Mouse (Mus musculus) hindbrain, embryonic 11.5 days (tissue): ENCODE measurements around the gene Krtap24-1. TPM values are rescaled to one million over a fixed set of nuclear protein-coding genes. Genes with fewer than 3 reads are reported as not detected.

Experiments
- ATAC-seq: fragments of 200-750 bp; cut with Nextera tagmentation; 2 replicates; pipeline ENCODE4 v1.8.0; 2017; ENCODE audit warnings: mild to moderate bottlenecking, moderate TSS enrichment, moderate library complexity; ENCODE audit not compliant: low FRiP score
- DNase-seq: peaks from one replicate; pipeline ENCODE4 v3.0.0-alpha.2; 2015; ENCODE audit warnings: low spot score
- H3K27ac ChIP-seq: fragments of 300-500 bp; sonication (generic); 2 replicates; pipeline ENCODE4 v1.5.1; 2014; ENCODE audit warnings: mild to moderate bottlenecking, low read depth, low read length
- H3K27me3 ChIP-seq: fragments of 300-500 bp; sonication (generic); 2 replicates; pipeline ENCODE4 v1.6.1; 2014; ENCODE audit warnings: mild to moderate bottlenecking, low read length, moderate library complexity, mixed read lengths; ENCODE audit not compliant: control insufficient read depth, insufficient read depth
- H3K36me3 ChIP-seq: fragments of 300-500 bp; sonication (generic); 2 replicates; pipeline ENCODE4 v1.6.1; 2014; ENCODE audit warnings: mild to moderate bottlenecking, low read length, moderate library complexity, mixed read lengths; ENCODE audit not compliant: control insufficient read depth, insufficient read depth
- H3K4me1 ChIP-seq: fragments of 300-500 bp; sonication (generic); replicated peaks from 2 replicates; pipeline ENCODE4 v1.6.1; 2014; ENCODE audit warnings: low read length, mixed read lengths; ENCODE audit not compliant: control insufficient read depth, insufficient read depth
- H3K4me2 ChIP-seq: fragments of 300-500 bp; sonication (generic); replicated peaks from 2 replicates; pipeline ENCODE4 v1.6.1; 2014; ENCODE audit warnings: mild to moderate bottlenecking, low read depth, low read length
- H3K4me3 ChIP-seq: fragments of 300-500 bp; sonication (generic); 2 replicates; pipeline ENCODE4 v1.5.1; 2014; ENCODE audit warnings: low read depth, low read length
- H3K9ac ChIP-seq: fragments of 300-500 bp; sonication (generic); 2 replicates; pipeline ENCODE4 v1.6.1; 2014; ENCODE audit warnings: low read depth, low read length
- H3K9me3 ChIP-seq: fragments of 300-500 bp; sonication (generic); 2 replicates; pipeline ENCODE4 v1.6.1; 2016; ENCODE audit warnings: low read length; ENCODE audit not compliant: control insufficient read depth
- WGBS: fragments of 180-500 bp; shearing (Covaris S2); extraction: QIAGEN DNeasy Blood & Tissue Kit; methylation state at CpG from one replicate; pipeline ENCODE4 v1.1.7; 2014; 5-methylcytosine and 5-hydroxymethylcytosine counted together
- polyA plus RNA-seq: library from polyadenylated mRNA; unstranded; fragments of >200 nt; fragmentation: Nextera tagmentation; extraction: Ambion mirVana; gene quantifications from 2 replicates; pipeline ENCODE4 v1.2.1, GENCODE M21; 2014

The Krtap24-1 gene
- polyA plus RNA-seq, 1 experiment from 2014 or later, result not detected

- Histone ChIP-seq H3K9ac (no peak within 1 kb of the TSS), H3K27ac (no peak within 1 kb of the TSS), H3K27me3 (no peaks in the 10 kb centered on the region), H3K9me3 (no peaks in the 10 kb centered on the region), H3K4me3 (no peak within 1 kb of the TSS), H3K4me1 (no peaks in the 10 kb centered on the region), H3K4me2 (no peak within 1 kb of the TSS), H3K36me3 (no peaks in the 10 kb centered on the region)
- 97% methylated on average over 4 of the region's 4 CpGs for WGBS
- DNase-seq (no peak), ATAC-seq (no peak)
Observed at GRCm38 (mm10) chr16:88627566-88627965, 15.5 kb upstream of the Krtap24-1 start, which contains the start of gene 2310079G19Rik. Gene 2310079G19Rik (minus strand): TSS chr16:88627666.

DNA sequence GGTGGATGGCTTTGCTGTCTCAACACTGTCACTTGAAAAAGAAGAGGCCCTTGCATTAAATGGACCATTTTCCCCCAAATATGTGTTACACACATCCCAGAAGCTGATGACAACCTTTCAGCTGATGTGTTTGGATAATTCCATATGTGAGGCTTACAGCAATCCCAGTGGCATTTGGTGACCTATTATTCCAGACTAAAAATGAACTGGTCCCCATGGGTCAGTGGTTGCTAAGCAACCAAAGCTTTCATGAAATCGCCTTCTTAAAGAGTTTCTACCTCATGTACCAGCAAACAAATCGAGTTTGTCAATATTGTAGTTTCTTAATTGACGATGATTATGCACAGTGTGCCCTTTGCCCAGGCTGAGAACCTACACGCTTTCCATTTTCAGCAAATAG is 633 bp upstream of the Krtap24-1 start:
- no peaks in the 10 kb centered on the region for H3K27me3 ChIP-seq
- H3K9ac ChIP-seq, result no peak overlapping the region
- no peak overlapping the region for H3K27ac ChIP-seq
- H3K9me3 ChIP-seq, result no peaks in the 10 kb centered on the region
- no peaks in the 10 kb centered on the region for H3K4me1 ChIP-seq
- 69% methylated on average over 4 of the region's 4 CpGs for WGBS
- DNase-seq (peak; percentile 29), ATAC-seq (peak; percentile 33; the same call in 1 of the 2 replicates)
- H3K4me2 ChIP-seq, result no peak overlapping the region
- H3K36me3 ChIP-seq, result no peaks in the 10 kb centered on the region
- H3K4me3 ChIP-seq, result no peak overlapping the region

GRCm38 (mm10) chr16:88604570-88604969 is 7.5 kb downstream of the Krtap24-1 start:
- no peaks in the 10 kb centered on the region for H3K4me1 ChIP-seq
- H3K9ac ChIP-seq, result no peak overlapping the region
- WGBS, result 93% methylated on average over 6 of the region's 6 CpGs
- ATAC-seq (no peak), DNase-seq (no peak)
- no peaks in the 10 kb centered on the region for H3K36me3 ChIP-seq
- no peak overlapping the region for H3K27ac ChIP-seq
- H3K4me3 ChIP-seq, result no peak overlapping the region
- no peaks in the 10 kb centered on the region for H3K9me3 ChIP-seq
- no peak overlapping the region for H3K4me2 ChIP-seq
- H3K27me3 ChIP-seq, result no peaks in the 10 kb centered on the region

GRCm38 (mm10) chr16:88602464-88602863 is 9.6 kb downstream of the Krtap24-1 start:
- ATAC-seq (no peak), DNase-seq (no peak)
- 44% methylated on average over 1 of the region's 1 CpGs for WGBS

DNA sequence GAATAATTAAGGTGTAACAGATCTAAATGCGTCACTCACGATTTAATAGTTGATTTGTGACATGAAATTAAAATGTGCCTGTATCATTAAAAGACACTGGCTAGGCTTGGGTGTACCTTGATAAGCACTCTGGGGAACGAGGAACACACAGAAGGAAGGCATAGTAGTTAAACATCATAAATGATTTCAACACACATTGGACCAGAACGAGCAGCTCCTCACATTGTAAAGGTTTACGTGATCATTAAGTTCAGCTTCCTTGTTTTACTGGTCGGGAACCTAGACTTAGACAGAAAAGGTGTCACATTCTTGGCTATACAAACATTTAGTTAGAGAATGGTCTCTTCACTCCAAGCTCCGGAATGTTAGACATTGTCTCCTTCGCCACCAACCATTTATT is 11.8 kb downstream of the Krtap24-1 start:
- no peak overlapping the region for H3K4me2 ChIP-seq
- ATAC-seq, result no peak
- no peaks in the 10 kb centered on the region for H3K27me3 ChIP-seq

More at GRCm38 (mm10) chr16:88602464-88602863, 9.6 kb downstream of the Krtap24-1 start:
- Histone ChIP-seq H3K9me3 (no peaks in the 10 kb centered on the region), H3K4me2 (no peak overlapping the region), H3K9ac (no peak overlapping the region), H3K36me3 (no peaks in the 10 kb centered on the region), H3K4me3 (no peak overlapping the region), H3K27ac (no peak overlapping the region), H3K4me1 (no peaks in the 10 kb centered on the region), H3K27me3 (no peaks in the 10 kb centered on the region)

GRCm38 (mm10) chr16:88599504-88600237 is 12.4 kb downstream of the Krtap24-1 start:
- Histone ChIP-seq H3K36me3 (no peaks in the 10 kb centered on the region), H3K4me1 (no peaks in the 10 kb centered on the region), H3K27ac (no peak overlapping the region), H3K9me3 (no peaks in the 10 kb centered on the region), H3K27me3 (no peaks in the 10 kb centered on the region), H3K4me2 (no peak overlapping the region), H3K4me3 (no peak overlapping the region), H3K9ac (no peak overlapping the region)
- no peak for DNase-seq
- no peak for ATAC-seq
- 75% methylated on average over 16 of the region's 16 CpGs for WGBS

More for the DNA sequence above, 11.8 kb downstream of the Krtap24-1 start:
- Histone ChIP-seq H3K4me1 (no peaks in the 10 kb centered on the region), H3K36me3 (no peaks in the 10 kb centered on the region), H3K9ac (no peak overlapping the region), H3K27ac (no peak overlapping the region), H3K4me3 (no peak overlapping the region), H3K9me3 (no peaks in the 10 kb centered on the region)
- DNase-seq, result no peak
- 85% methylated on average over 8 of the region's 8 CpGs for WGBS

DNA sequence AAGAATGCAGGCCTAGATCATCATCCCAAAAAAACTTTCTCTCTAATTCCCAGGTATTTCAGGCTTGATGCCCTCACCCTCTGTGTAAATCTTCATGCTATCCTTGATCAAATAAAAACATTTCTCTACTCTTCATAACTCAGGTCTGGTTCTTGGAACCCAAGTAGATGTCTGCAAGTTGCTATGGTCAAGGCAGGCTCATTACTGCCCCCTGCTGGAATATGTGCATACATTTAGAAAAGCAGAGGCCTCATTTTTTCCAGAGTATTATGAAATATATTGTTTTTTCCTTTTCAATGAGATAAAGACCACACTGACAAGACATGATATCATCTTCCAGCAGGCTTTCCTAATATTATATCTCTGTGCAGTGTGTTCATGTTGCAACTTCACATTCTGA is 19.3 kb downstream of the Krtap24-1 start:
- H3K4me3 ChIP-seq, result no peak overlapping the region
- H3K9ac ChIP-seq, result no peak overlapping the region
- no peak overlapping the region for H3K27ac ChIP-seq
- ATAC-seq, result no peak
- no peaks in the 10 kb centered on the region for H3K9me3 ChIP-seq
- no peaks in the 10 kb centered on the region for H3K36me3 ChIP-seq
- no peaks in the 10 kb centered on the region for H3K27me3 ChIP-seq
- H3K4me1 ChIP-seq, result no peaks in the 10 kb centered on the region
- H3K4me2 ChIP-seq, result no peak overlapping the region
- DNase-seq, result peak; percentile 16

DNA sequence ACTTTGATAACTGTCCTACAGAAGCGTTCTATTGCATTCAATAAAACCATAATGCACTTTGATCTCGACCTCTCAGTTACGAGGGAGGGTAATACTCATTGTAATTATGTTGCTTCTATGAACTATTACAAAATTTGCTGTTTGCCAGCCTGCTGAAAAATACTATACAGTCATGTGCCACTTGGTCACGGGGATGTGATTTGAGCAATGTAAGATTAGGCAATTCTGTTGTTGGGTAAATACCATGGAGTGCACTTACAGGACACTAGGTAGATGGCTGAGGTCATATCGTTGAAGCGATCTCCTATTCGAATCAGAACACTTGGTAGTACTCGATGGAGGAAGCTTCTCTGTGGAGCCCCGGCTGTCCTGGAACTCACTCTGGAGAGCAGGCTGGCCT is 28.7 kb downstream of the Krtap24-1 start:
- 95% methylated on average over 9 of the region's 9 CpGs for whole genome bisulfite sequencing
- Histone ChIP-seq H3K4me2 (no peak overlapping the region), H3K9ac (no peak overlapping the region), H3K27me3 (no peaks in the 10 kb centered on the region), H3K4me3 (no peak overlapping the region), H3K4me1 (no peaks in the 10 kb centered on the region), H3K27ac (no peak overlapping the region), H3K9me3 (no peaks in the 10 kb centered on the region), H3K36me3 (no peaks in the 10 kb centered on the region)
- ATAC-seq, result no peak
- no peak for DNase-seq
